Mouse (Mus musculus): ENCODE results near the gene Wnt9a. TPM values are rescaled to one million over a fixed set of nuclear protein-coding genes. Genes with fewer than 3 reads are reported as not detected.

Wnt9a gene
- polyA plus RNA-seq, 1 experiment from 2014 or later: 4.1 TPM

DNA sequence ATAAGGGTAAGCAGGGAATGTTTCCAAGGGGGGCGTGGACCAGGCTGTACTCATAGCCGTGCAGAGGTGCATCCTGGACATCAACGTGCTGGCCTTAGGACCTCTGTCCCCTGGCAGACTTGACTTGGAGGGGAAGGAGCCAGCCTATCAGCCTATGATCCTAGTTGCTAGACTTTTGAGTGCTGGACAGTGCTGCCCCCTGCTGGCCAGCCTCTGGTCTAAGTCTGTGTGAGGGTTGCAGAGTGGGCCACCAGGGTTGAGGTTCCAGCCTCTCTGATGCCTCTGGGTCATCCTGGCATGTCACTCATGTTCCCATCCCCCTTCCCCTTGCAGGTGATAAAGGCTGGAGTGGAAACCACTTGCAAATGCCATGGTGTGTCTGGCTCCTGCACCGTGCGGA is 23.8 kb downstream of the Wnt9a start:
- DNase-seq (ENCODE audit: low spot score): no peak
- Histone ChIP-seq H3K9me3 (no peaks in the 10 kb centered on the region), H3K36me3 (no peaks in the 10 kb centered on the region), H3K4me1 (peaks cover 33% of the 10 kb centered on the region), H3K27ac (no peak overlapping the region), H3K27me3 (ENCODE audit: insufficient read depth, poor library complexity, severe bottlenecking) (peaks cover 63% of the 10 kb centered on the region), H3K4me3 (no peak overlapping the region)
- WGBS: 39% methylated on average over 5 of the region's 5 CpGs

DNA sequence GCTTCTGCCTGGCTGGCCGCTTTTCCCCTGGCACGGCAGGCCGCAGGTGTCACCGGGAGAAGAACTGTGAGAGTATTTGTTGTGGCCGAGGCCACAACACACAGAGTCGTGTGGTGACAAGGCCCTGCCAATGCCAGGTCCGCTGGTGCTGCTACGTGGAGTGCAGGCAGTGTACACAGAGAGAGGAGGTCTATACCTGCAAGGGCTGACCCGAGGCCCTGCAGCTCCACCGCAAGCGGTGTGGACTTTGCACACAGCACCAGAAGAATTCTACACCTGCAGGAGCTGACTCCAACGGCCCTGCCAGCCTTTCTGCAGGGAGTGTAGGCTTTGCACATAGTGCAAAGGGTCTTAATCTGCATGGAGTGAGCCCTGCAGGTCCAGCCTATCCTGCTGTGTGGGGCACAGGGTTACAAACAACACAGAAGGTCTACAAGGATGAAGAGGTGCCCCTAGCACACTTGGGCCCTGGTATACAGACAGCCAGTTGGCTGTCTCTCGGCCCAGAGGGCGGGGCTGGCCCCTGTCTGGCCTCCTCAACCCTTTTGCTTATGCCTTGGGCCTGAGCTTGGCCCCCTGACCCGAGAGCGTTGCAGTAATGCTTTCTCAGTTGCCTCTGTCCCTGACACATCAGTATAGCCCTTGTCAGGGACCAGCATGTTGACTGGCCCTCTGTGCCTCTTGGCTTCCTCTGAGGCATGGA is 24.6 kb downstream of the Wnt9a start:
- H3K27me3 ChIP-seq (ENCODE audit: insufficient read depth, poor library complexity, severe bottlenecking): peaks cover 68% of the 10 kb centered on the region
- H3K36me3 ChIP-seq: no peaks in the 10 kb centered on the region
- no peaks in the 10 kb centered on the region for H3K9me3 ChIP-seq
- no peak overlapping the region for H3K27ac ChIP-seq
- H3K4me3 ChIP-seq: no peak overlapping the region
- DNase-seq (ENCODE audit: low spot score): no peak
- peaks cover 41% of the 10 kb centered on the region for H3K4me1 ChIP-seq
- 74% methylated on average over 16 of the region's 16 CpGs for WGBS

- H3K36me3 ChIP-seq: no peaks in the 10 kb centered on the region
- 63% methylated on average over 9 of the region's 9 CpGs for WGBS
Measured at GRCm38 (mm10) chr11:59332938-59333337, 26.2 kb downstream of the Wnt9a start.

DNA sequence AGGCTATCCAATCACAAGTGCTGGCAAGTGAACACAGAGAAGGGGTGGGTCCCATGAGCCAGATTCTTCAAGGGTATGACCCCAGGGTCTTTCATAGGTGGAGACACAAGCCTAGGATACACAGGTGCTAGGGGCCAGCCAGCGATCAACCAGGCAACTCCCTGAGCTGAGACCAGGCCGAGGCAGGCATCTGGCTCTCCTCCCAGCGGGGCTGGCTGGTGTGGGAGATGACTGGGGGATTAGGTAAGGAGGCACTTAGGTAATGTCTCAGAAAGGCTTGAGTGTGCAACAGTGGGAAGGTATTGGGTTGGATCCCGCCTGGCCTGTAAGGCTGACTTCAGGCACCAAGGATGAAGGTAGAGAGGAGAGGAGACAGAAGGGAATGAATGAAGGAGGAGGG is 28.4 kb downstream of the Wnt9a start:
- peaks cover 45% of the 10 kb centered on the region for H3K4me1 ChIP-seq

More at GRCm38 (mm10) chr11:59332938-59333337, 26.2 kb downstream of the Wnt9a start:
- Histone ChIP-seq H3K4me3 (no peak overlapping the region), H3K27me3 (ENCODE audit: insufficient read depth, poor library complexity, severe bottlenecking) (peaks cover 58% of the 10 kb centered on the region), H3K27ac (no peak overlapping the region), H3K4me1 (peaks cover 55% of the 10 kb centered on the region), H3K9me3 (no peaks in the 10 kb centered on the region)
- no peak for DNase-seq (ENCODE audit: low spot score)

DNA sequence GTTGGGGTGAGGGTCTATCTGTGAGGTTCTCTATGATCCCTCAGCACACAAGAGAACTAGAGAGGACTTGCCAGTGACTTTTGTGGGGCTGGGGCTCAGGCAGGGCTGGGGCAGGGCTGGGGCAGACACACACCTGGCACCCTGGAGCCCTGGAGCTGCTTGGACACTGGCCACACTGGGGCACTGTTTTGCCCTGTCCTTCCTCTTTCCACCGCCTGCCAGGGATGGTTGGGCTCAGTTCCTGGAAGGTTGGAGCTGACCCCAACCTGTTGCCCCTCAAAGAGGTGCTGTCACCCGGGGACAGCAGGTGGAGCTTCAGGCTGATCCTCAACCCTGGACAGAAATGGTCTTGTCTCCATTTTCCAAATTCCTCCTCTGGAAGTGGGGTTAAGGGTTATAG is 29.2 kb downstream of the Wnt9a start:
- no peak for DNase-seq (ENCODE audit: low spot score)
- no peak overlapping the region for H3K27ac ChIP-seq
- H3K27me3 ChIP-seq (ENCODE audit: insufficient read depth, poor library complexity, severe bottlenecking): peaks cover 36% of the 10 kb centered on the region
- 31% methylated on average over 2 of the region's 2 CpGs for WGBS
- H3K36me3 ChIP-seq: no peaks in the 10 kb centered on the region
- H3K4me1 ChIP-seq: peaks cover 38% of the 10 kb centered on the region
- H3K4me3 ChIP-seq: no peak overlapping the region
- no peaks in the 10 kb centered on the region for H3K9me3 ChIP-seq

More for the DNA sequence above, 28.4 kb downstream of the Wnt9a start:
- H3K9me3 ChIP-seq: no peaks in the 10 kb centered on the region
- H3K27me3 ChIP-seq (ENCODE audit: insufficient read depth, poor library complexity, severe bottlenecking): peaks cover 40% of the 10 kb centered on the region
- DNase-seq (ENCODE audit: low spot score): no peak
- H3K36me3 ChIP-seq: no peaks in the 10 kb centered on the region
- no peak overlapping the region for H3K4me3 ChIP-seq
- H3K27ac ChIP-seq: no peak overlapping the region
- WGBS: 73% methylated on average over 4 of the region's 4 CpGs

- Histone ChIP-seq H3K27me3 (ENCODE audit: insufficient read depth, poor library complexity, severe bottlenecking) (peaks cover 32% of the 10 kb centered on the region), H3K9me3 (no peaks in the 10 kb centered on the region), H3K36me3 (no peaks in the 10 kb centered on the region), H3K27ac (peak overlapping the region; percentile 77), H3K4me3 (no peak overlapping the region), H3K4me1 (peaks cover 36% of the 10 kb centered on the region)
- peak; percentile 81 for DNase-seq (ENCODE audit: low spot score)
- WGBS: 8% methylated on average over 1 of the region's 1 CpGs
Measured at GRCm38 (mm10) chr11:59336381-59336780, 29.7 kb downstream of the Wnt9a start.

- no peak for DNase-seq (ENCODE audit: low spot score)
- Histone ChIP-seq H3K4me3 (no peak overlapping the region), H3K4me1 (peaks cover 36% of the 10 kb centered on the region), H3K27me3 (ENCODE audit: insufficient read depth, poor library complexity, severe bottlenecking) (peaks cover 18% of the 10 kb centered on the region), H3K9me3 (no peaks in the 10 kb centered on the region), H3K36me3 (no peaks in the 10 kb centered on the region), H3K27ac (peak overlapping the region; percentile 31; the same call in 1 of the 2 replicates)
- 55% methylated on average over 13 of the region's 13 CpGs for WGBS
Measured at GRCm38 (mm10) chr11:59337955-59338735, 31.4 kb downstream of the Wnt9a start.

DNA sequence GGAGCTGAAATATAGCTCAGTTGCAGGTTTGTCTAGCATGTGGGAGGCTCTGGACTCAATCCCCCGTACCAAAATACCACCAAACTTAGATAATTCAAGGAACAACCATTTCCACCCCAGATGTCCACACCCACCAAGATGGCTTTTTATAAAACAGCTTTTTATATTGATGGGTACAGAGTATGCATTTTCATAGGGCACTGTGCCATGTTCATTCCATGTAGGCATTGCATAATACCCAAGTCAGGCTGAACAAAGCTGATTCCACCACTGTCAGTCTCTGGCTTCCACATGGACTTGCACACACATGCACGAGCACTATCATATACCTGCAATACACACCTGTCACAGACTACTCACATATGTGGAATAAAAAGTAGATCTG is 32.0 kb downstream of the Wnt9a start:
- no peaks in the 10 kb centered on the region for H3K36me3 ChIP-seq
- no peaks in the 10 kb centered on the region for H3K9me3 ChIP-seq
- H3K4me3 ChIP-seq: no peak overlapping the region
- no peak overlapping the region for H3K27ac ChIP-seq
- 88% methylated on average over 2 of the region's 2 CpGs for WGBS
- DNase-seq (ENCODE audit: low spot score): no peak
- H3K4me1 ChIP-seq: peaks cover 34% of the 10 kb centered on the region
- H3K27me3 ChIP-seq (ENCODE audit: insufficient read depth, poor library complexity, severe bottlenecking): peaks cover 14% of the 10 kb centered on the region

DNA sequence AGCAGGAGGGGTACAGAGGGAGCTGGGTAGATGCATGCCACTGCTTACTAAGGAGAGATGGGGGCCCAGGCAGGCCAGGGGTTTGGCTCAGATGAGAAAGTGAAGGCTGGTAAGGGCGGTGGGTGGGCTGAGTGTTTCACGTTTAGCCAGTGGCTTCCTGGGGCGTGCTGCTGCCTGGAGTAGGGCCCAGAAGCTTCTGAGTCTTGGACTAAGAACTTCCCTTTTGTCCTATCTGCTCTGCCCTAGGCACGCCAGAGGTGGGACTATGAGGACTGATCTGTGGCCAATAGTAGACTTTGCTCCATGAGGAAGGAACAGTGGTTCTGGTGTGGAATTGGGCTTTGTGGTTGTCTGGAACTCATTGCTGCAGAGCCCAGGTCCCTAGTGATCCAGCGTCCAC is 36.2 kb downstream of the Wnt9a start:
- Histone ChIP-seq H3K9me3 (no peaks in the 10 kb centered on the region), H3K4me3 (no peak overlapping the region), H3K4me1 (peaks cover 16% of the 10 kb centered on the region), H3K27me3 (ENCODE audit: insufficient read depth, poor library complexity, severe bottlenecking) (no peaks in the 10 kb centered on the region), H3K27ac (no peak overlapping the region), H3K36me3 (no peaks in the 10 kb centered on the region)
- no peak for DNase-seq (ENCODE audit: low spot score)
- 68% methylated on average over 5 of the region's 5 CpGs for WGBS

GRCm38 (mm10) chr11:59346166-59346910 is 39.6 kb downstream of the Wnt9a start:
- Histone ChIP-seq H3K4me3 (no peak overlapping the region), H3K4me1 (peaks cover 24% of the 10 kb centered on the region), H3K9me3 (no peaks in the 10 kb centered on the region), H3K27ac (no peak overlapping the region), H3K36me3 (no peaks in the 10 kb centered on the region), H3K27me3 (ENCODE audit: insufficient read depth, poor library complexity, severe bottlenecking) (no peaks in the 10 kb centered on the region)
- DNase-seq (ENCODE audit: low spot score): no peak
- WGBS: 70% methylated on average over 11 of the region's 11 CpGs

- peaks cover 24% of the 10 kb centered on the region for H3K4me1 ChIP-seq
- WGBS: 53% methylated on average over 2 of the region's 2 CpGs
- H3K27me3 ChIP-seq (ENCODE audit: insufficient read depth, poor library complexity, severe bottlenecking): peaks cover 2% of the 10 kb centered on the region; the same call in 1 of the 2 replicates
- DNase-seq (ENCODE audit: low spot score): no peak
- H3K4me3 ChIP-seq: no peak overlapping the region
- H3K9me3 ChIP-seq: no peaks in the 10 kb centered on the region
- H3K36me3 ChIP-seq: no peaks in the 10 kb centered on the region
- H3K27ac ChIP-seq: peak overlapping the region; percentile 72; the same call in 1 of the 2 replicates
Measured at GRCm38 (mm10) chr11:59350326-59350725, 43.6 kb downstream of the Wnt9a start.

- DNase-seq (ENCODE audit: low spot score): no peak
- 0 out of 2 replicates have a peak, but pooled peaks cover 2% of the 10 kb centered on the region for H3K36me3 ChIP-seq
- H3K27me3 ChIP-seq (ENCODE audit: insufficient read depth, poor library complexity, severe bottlenecking): peaks cover 5% of the 10 kb centered on the region; the same call in 1 of the 2 replicates
- H3K4me3 ChIP-seq: no peak overlapping the region
- no peaks in the 10 kb centered on the region for H3K9me3 ChIP-seq
- H3K27ac ChIP-seq: no peak overlapping the region
- peaks cover 10% of the 10 kb centered on the region for H3K4me1 ChIP-seq
- 80% methylated on average over 4 of the region's 4 CpGs for WGBS
Measured at GRCm38 (mm10) chr11:59354793-59355192, 48.1 kb downstream of the Wnt9a start.

Measured in heart, embryonic 10.5 days (tissue).